Mouse (Mus musculus) urinary bladder, postnatal 0 days (tissue): Measurements from ENCODE around the gene Sp9. TPM values are rescaled to one million over a fixed set of nuclear protein-coding genes. Genes with fewer than 3 reads are reported as not detected.

Experiments used
- polyA plus RNA-seq: library from polyadenylated mRNA; unstranded; fragments of >200 nt; fragmentation: Nextera tagmentation; extraction: Ambion mirVana; gene quantifications from 2 replicates; pipeline ENCODE4 v1.2.1, GENCODE M21; 2015

Gene Sp9
- not detected in 2 replicates for polyA plus RNA-seq

GRCm38 (mm10) chr2:73271459-73272161, at the start of gene Sp9:
Gene Sp9 (plus strand): TSS chr2:73271925.

GRCm38 (mm10) chr2:73312152-73313116, 40.7 kb downstream of the Sp9 start, which contains the start of the genes Scrn3 and Cir1:
Gene Scrn3 (plus strand): TSS chr2:73312601.
Gene Cir1 (minus strand): TSS chr2:73312701.

Other genes starting within 250 kb of the Sp9 start
- 45.7 and 58.6 TPM in 2 replicates for gene Ola1, start 53.0 kb upstream of the Sp9 start, polyA plus RNA-seq
- 7.8 and 10.6 TPM in 2 replicates for gene Scrn3, start 40.7 kb downstream of the Sp9 start, polyA plus RNA-seq
- gene Cir1, start 40.8 kb downstream of the Sp9 start, polyA plus RNA-seq, result 16.5 and 17.9 TPM in 2 replicates
- 1.6 and 1.9 TPM in 2 replicates for gene Gpr155, start 114.6 kb downstream of the Sp9 start, polyA plus RNA-seq